Mouse (Mus musculus) stomach, postnatal 0 days (tissue): Measurements from ENCODE around the gene Olfr1320.
"Not testable (repeated sequence)": the region's sequence is repeated elsewhere in the genome, so short reads cannot be mapped to it uniquely, and the experiment has no call there.

Experiments used
- CTCF ChIP-seq: IDR thresholded peaks from 2 replicates; pipeline ENCODE4 v1.5.1; 2016; ENCODE audit warnings: antibody characterized with exemption, low read depth, mild to moderate bottlenecking, moderate library complexity
- EP300 ChIP-seq: optimal IDR thresholded peaks from 2 replicates; pipeline ENCODE3; 2016; ENCODE audit warnings: antibody characterized with exemption

DNA sequence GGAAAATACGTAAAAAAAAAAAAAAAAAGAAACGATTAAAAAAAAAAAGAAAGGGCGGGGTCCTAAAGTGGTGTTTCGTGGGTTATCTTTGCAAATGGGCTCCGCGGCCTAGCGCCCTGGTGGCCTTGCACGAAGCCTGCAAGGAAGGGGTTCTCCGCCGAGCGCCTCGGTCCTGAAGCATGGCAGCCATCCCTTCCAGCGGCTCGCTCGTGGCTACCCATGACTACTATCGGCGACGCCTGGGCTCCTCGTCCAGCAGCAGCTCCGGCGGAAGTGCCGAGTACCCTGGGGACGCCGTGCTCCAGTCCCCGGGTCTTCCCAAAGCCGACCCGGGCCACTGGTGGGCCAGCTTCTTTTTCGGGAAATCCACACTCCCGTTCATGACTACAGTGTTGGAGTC is 11.4 kb upstream of the Olfr1320 start:
- not testable (repeated sequence) for TF ChIP-seq CTCF, EP300
